Mouse (Mus musculus) naive thymus-derived CD4-positive, alpha-beta T cell, adult 2 months (primary cell): ENCODE measurements around the gene Scoc.

Experiments used
- DNase-seq: peaks from one replicate; pipeline ENCODE4 v3.0.0-alpha.2; 2011; ENCODE audit warnings: low read depth

Gene Scoc

GRCm38 (mm10) chr8:83397726-83398125, 60.5 kb downstream of the Scoc start:
- no peak for DNase-seq

GRCm38 (mm10) chr8:83396680-83397079, 61.5 kb downstream of the Scoc start:
- no peak for DNase-seq

- DNase-seq: no peak
Observed at GRCm38 (mm10) chr8:83394325-83394724, 63.9 kb downstream of the Scoc start.

- no peak for DNase-seq
Observed at GRCm38 (mm10) chr8:83392521-83392920, 65.7 kb downstream of the Scoc start.

- DNase-seq: no peak
Observed at GRCm38 (mm10) chr8:83390006-83390701, 68.0 kb downstream of the Scoc start.

GRCm38 (mm10) chr8:83389316-83390005, 68.7 kb downstream of the Scoc start, which contains the start of gene Clgn:
Clgn (plus strand) TSS chr8:83389867.
- peak; percentile 8 for DNase-seq

GRCm38 (mm10) chr8:83382850-83383249, 75.3 kb downstream of the Scoc start:
- DNase-seq: no peak

GRCm38 (mm10) chr8:83381016-83381415, 77.2 kb downstream of the Scoc start:
- DNase-seq: no peak

- DNase-seq: no peak
Observed at GRCm38 (mm10) chr8:83380141-83380540, 78.0 kb downstream of the Scoc start.
